Mouse (Mus musculus): Measurements from ENCODE around the gene Arl1.
"Not testable (repeated sequence)": the region's sequence is repeated elsewhere in the genome, so short reads cannot be mapped to it uniquely, and the experiment has no call there.

Gene Arl1

DNA sequence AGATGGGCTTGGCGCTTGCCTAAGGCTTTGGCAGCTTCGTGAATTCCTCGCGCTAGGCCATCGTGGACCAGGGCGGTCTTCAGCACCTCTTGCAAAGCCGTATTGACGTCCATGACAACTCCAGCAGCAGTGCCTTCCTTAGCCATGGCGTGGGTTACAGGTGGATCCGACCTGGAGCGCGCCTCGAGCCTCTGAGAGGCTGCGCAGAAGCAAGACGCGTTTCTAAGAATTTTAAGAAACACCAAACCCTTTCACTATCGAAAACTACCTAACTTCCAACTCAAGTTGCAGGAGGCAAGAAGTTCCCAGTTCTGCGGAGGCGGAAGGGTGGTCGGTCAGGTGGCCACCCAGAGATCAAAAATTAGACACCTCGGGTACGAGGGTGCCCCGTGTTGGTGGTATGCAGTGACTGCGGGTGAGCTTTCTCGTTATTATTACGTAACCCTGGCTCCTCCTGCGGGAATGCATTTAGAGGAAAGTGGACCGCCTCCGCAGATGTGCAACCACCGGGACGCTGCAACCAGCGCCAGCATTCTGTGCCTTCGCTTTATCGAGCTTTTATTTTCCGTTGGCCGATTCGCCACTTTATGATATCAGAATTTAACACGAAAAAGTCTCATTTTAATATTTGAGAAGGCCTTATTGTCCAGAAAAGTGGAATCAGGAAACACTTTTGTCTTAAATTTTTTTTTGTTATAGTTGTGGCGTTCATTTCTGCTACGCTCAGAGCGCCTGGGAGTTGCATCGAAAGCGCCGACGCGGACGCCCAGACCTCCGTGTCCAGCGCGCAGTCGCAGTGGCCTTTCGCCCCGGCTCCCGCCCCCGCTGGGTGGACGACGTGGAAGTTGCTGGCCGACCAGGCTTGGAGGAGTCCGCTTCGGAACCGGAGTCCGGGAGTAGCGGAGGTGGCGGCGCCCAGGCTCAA, at the start of gene Arl1:
Arl1 (plus strand) TSS at position 288 of the 925 bp plus-strand sequence.
- DNase-seq: peak; percentile 95

DNA sequence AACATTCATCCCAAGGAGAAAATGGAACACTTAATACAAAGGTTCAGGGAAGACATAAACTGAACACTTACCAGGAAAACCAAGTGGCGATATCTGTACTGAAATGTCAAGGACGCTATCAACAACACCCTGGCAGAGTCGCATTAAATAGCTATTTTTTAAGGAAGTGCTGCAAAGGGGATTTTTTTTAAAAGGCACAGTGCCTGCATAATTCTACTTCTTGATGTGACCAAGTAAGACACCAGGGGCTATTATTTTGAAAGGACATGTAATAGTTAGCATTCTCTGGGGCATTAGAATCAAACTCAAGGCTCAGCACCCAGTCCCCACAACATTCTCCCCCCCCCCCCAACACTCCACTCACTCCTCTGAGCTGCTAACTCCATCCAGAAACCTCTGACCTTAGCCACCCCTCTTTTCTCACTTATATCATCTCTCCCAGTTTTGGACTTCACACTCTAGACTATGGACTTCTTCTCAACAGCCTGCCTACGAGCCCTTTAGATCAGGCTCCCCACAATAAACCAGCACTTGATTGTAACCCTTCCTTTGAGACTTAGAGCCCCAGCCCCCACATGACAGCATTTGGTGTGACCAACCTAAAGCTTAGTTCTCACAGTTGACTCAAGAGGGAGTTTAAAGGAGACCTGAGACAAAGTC, 47.6 kb upstream of the Arl1 start:
- DNase-seq: no peak

DNA sequence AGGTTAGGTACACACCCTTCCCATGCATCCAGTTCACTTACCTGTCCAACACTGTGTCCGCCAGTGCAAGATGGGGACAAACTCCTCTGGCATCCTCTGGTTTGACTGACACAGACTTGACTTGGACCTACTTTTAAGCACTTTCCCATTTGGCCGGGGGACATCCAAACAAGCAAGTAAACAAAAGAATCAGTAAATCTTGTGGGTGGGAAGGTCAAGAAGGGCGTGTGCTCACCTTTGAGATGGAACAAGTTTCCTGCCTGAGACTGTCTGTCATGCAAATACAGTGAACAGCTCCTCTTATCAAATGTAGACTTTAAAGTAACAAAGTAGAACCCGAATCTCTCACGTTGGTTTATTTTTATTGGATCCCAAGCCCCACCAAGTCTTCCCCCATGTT, 45.7 kb upstream of the Arl1 start, which contains the start of gene Spic:
Spic (minus strand) TSS at position 91 of the 400 bp plus-strand sequence.
- no peak for DNase-seq

DNA sequence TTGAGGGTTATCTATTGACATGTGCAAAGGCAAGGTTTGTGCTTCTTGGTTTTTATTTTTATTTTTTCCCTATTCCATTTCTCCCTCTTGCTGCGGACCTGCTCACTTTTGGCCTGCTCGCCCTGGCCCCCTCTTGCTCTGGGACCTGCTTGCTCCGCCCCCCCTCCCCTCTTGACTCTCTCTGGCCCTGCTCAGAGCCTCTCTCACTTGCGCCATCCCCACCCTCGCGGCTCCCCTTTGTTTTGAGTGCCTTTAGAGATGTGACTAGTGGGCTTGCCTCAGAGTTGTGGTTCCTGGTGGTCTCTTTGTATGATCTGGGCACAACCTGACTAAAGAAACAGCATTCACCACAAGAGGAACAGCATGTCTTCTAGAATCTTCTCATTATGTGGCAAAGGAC, 29.7 kb upstream of the Arl1 start:
- DNase-seq: no peak

GRCm38 (mm10) chr10:88708671-88709523, 21.8 kb upstream of the Arl1 start:
- DNase-seq: no peak

DNA sequence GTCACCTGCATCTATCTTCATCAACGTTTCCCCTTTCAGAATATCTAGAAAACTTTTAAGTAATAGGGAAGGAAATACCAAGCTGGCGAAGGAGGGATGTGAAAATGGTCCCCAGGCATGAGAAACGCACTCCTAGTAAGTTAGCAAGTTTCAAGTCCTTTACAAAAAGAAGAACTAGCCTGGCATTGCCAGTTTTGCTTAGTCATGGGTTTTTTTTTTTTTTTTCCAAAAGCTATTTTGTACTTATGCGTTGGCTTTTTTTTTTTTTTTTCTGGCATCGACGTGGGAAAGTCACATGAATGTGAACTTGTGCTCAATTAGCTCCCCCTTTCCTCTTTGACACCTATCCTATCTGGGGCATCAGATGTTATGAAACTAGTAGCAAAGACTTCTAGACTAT, 18.3 kb upstream of the Arl1 start:
- DNase-seq: no peak

- DNase-seq: no peak
Measured at GRCm38 (mm10) chr10:88714744-88715143, 15.9 kb upstream of the Arl1 start.

DNA sequence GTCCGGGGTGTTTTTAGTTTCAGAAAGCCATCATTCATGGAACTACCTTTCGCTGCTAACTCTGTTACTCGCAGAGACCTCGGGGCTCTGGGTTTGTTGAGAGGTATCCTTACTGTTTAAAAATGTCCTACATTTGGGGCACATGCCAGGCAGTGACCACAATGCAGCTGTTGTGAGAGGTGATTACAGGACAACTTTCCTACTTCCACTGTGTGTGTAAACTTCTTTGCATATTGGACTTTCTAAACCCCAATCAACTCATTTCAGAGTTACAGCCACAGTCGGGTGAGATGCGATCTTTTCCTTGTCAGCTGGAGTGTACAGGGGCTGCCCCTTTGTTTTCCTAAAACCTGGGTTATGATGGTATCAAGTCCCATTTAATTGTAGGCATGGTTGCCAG, 15.0 kb upstream of the Arl1 start:
- DNase-seq: no peak

DNA sequence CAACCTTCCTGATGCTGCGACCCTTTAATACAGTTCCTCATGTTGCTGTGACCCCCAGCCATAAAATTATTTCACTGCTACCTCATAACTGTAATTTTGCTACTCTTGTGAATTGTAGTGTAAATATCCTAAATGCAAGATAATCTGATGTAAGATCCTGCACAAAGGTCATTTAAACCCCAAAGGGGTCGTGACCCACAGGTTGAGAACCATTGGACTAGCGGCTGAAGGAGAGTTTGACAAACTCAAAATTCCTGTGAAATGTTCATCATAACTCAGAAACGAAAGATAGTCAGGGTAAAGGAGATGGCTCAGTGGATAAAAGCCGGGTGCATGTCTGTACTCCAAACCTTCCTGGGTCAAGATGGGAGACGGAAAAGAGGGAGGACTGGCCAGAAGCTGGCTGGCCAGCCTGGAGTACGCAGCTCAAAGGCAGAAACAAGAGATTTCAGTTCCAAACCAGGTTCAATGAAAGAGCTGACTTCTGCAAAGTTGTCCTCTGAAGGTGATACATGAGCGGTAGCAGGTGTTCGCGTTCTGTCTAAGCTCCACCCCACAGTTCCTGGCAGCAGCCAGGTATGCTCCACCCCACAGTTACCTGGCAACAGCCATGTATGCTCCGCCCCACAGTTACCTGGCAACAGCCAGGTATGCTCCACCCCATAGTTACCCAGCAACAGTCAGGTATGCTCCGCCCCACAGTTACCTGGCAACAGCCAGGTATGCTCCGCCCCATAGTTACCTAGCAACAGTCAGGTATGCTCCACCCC, 13.5 kb upstream of the Arl1 start:
- DNase-seq: peak in 1 of 2 experiments; percentile 27

- DNase-seq: no peak
Measured at GRCm38 (mm10) chr10:88717756-88718025, 13.0 kb upstream of the Arl1 start.

DNA sequence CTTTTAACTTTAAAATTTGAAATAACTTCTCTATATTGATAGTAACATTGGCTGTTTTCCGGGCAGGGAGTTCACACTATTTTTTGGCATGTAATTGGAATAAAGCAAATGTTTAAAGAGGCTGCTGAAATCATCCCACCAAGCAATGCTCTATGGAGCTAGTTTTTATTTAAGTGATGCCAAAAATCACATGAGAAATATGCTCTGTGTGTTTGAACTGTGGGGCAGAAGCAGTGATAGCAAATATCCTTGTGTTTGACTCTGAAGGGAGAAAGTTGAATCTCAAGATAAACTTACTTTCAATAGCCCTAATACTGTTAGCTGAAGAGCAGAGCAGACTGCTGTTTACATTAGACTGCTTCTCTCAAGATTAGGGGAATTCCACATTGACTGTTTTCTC, 11.0 kb upstream of the Arl1 start:
- no peak for DNase-seq

- peak in 1 of 2 experiments; percentile 32 for DNase-seq
Measured at GRCm38 (mm10) chr10:88725343-88725742, 5.3 kb upstream of the Arl1 start.

- peak in 1 of 2 experiments; percentile 55 for DNase-seq
Measured at GRCm38 (mm10) chr10:88727128-88727527, 3.5 kb upstream of the Arl1 start.

- DNase-seq: no peak
Measured at GRCm38 (mm10) chr10:88728166-88728565, 2.5 kb upstream of the Arl1 start.

GRCm38 (mm10) chr10:88731496-88732308, 1.0 kb downstream of the Arl1 start:
- DNase-seq: no peak

DNA sequence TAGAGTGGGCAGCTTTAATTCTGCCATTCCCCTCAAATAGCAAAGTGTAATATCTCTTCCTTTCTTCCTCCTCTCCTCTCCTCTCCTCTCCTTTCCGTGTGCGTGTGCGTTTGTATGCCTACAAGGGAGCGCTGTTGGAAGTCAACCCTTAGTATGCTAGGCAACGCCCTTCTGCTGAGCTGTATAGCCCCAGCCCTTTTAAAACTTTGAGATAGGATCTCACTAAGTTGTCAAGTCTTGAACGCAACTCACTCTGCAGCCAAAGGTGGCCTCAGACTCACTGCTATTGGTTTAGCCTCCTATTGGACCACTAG, 1.6 kb downstream of the Arl1 start:
- DNase-seq: no peak

DNA sequence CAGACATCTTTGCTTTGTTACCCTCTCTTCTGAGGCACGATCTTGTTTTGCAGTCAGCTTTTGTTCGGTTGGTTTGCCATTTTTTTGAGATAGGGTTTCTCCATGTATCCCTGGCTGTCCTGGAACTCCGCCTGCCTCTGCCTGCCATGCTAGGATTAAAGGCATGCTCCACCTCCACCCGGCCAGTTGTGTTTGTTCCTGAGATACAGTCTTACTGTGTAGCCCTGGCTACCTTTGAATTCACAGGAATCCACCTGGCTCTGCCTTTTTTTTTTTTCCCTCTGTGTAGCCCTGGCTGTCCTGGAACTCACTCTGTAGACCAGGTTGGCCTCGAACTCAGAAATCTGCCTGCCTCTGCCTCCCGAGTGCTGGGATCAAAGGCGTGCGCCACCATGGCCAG, 8.4 kb downstream of the Arl1 start:
- DNase-seq: not testable (repeated sequence)

DNA sequence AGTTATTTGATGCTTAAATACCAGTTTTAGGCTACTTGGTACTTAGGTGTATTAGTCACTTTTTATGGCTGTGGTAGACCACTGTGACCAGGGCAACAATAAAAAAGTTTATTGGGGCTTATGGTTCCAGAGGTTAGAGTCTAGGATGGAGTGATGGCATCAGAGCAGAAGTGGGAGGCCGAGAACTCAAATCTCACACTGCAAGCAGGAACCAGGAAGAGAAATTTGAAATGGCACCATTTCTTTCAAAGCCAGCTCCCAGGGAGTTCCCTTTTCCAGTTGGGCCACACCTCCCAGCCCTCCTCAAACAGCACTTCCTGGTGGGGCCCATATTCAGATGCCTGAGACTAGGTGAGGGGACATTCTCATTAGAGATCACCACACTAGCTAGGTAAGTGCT, 9.2 kb downstream of the Arl1 start:
- DNase-seq: no peak

DNA sequence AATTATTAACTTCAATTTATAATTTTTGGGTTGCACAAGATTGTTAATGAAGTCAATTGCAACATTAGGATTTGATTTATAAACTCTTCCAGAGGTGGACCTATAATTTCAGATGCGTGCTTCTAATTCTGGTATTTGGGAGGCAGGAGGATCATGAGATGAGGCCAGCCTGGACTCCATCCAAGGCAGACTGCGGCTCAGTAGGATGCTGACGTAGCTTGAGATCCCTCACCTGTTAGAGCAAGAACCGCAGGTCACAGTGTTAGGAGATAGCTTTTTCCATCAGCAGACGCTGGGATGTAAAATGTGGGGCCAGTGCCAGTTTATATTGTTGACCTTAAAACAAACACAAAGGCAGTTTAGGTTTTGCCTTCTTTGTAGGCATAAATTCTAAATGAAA, 10.1 kb downstream of the Arl1 start:
- DNase-seq: no peak

DNA sequence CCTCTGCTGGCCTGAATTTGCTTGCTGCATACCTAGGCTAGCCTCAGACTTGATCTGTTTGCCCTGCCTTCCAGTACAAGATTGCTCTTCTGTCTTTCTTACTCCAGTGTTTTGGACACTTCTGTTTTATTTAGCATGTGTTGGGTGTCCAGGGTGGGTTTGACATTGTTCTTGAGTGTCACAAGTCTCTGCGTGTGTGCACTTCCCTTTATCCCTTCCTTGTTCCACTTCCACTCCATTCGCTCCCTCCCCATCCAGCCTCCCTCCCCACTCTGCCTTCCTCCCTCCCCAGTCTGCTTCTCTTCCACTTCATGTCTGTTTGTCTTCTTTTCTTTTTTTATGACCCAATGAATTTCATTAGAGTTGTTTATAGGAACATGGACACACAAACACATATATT, 10.8 kb downstream of the Arl1 start:
- no peak for DNase-seq

DNA sequence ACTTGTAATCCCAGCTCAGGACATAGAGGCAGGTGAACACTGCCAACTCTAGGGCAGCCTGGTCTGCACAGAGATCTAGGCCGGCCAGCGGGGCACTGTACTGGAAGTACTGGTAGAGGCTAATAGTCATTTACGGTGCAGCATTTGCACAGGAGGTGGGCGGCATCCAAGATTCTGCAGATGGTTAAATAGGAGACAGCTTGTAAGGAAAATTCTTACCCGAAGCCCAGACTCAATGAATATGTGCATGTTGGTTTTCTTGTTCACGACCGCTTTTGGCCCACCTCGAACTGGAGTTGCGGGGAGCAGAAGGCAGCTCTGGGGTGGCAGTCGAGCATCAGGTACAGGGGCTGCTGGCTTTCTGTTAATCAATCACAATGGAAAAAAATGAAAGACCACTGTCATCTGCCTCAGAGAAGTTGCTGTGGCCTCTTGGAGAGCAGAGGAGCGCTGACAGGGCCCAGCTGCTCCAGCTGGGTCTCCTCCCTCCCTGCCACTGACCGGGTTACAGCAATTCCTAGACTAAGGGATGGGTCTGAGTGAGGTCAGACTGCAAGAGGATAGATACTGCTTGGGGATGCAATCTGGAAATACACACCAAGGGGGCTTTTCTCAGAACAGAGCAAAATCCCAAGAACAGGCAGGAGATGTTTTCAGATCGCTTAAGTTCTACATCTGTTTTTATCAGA, 31.0 kb downstream of the Arl1 start:
- no peak for DNase-seq
